Mouse (Mus musculus) liver, adult 2 months (tissue): ENCODE results near the gene Galntl6.

Source experiments
- CTCF ChIP-seq: fragments of 200-500 bp; IDR thresholded peaks from 2 replicates; pipeline ENCODE4 v1.5.1; 2011; ENCODE audit warnings: low read depth, low read length, control low read depth
- POLR2A ChIP-seq: fragments of 200-500 bp; IDR thresholded peaks from 2 replicates; pipeline ENCODE4 v1.6.1; 2011; ENCODE audit warnings: low read length, control low read depth; ENCODE audit not compliant: insufficient read depth; ENCODE audit errors: extremely low read depth

GRCm38 (mm10) chr8:58395879-58396278 lies 516.6 kb downstream of the Galntl6 start:
- TF ChIP-seq POLR2A (no peak), CTCF (no peak)
